Mouse (Mus musculus): ENCODE results near the gene Tuba1c. TPM values are rescaled to one million over a fixed set of nuclear protein-coding genes. Genes with fewer than 3 reads are reported as not detected.

The Tuba1c gene
- polyA plus RNA-seq, 1 experiment from 2014 or later: 150 TPM

GRCm38 (mm10) chr15:99032041-99032725 is 2.5 kb downstream of the Tuba1c start:
- H3K9ac ChIP-seq: peak overlapping the region; percentile 73
- H3K9me3 ChIP-seq: no peaks in the 10 kb centered on the region
- H3K4me1 ChIP-seq: peaks cover 58% of the 10 kb centered on the region
- H3K27me3 ChIP-seq (replicated peaks): no peaks in the 10 kb centered on the region
- H3K27ac ChIP-seq (replicated peaks): peak overlapping the region; percentile 25; the same call in 1 of the 2 replicates
- 56% methylated on average over 9 of the region's 9 CpGs for WGBS
- H3K4me2 ChIP-seq: peak overlapping the region; percentile 79
- ATAC-seq (ENCODE audit: extremely low read depth, insufficient number of reproducible peaks, low FRiP score, low TSS enrichment): no peak
- peaks cover 26% of the 10 kb centered on the region for H3K36me3 ChIP-seq
- H3K4me3 ChIP-seq: peak overlapping the region; percentile 70

GRCm38 (mm10) chr15:99032726-99033250 is 3.1 kb downstream of the Tuba1c start:
- Histone ChIP-seq H3K27me3 (replicated peaks) (no peaks in the 10 kb centered on the region), H3K4me3 (peak overlapping the region; percentile 70), H3K4me1 (peaks cover 58% of the 10 kb centered on the region), H3K9ac (peak overlapping the region; percentile 73), H3K27ac (replicated peaks) (peak overlapping the region; percentile 25), H3K4me2 (peak overlapping the region; percentile 79), H3K9me3 (no peaks in the 10 kb centered on the region), H3K36me3 (peaks cover 27% of the 10 kb centered on the region)
- no peak for ATAC-seq (ENCODE audit: extremely low read depth, insufficient number of reproducible peaks, low FRiP score, low TSS enrichment)
- WGBS: 40% methylated on average over 7 of the region's 7 CpGs

- Histone ChIP-seq H3K27ac (replicated peaks) (peak overlapping the region; percentile 25), H3K4me1 (peaks cover 56% of the 10 kb centered on the region), H3K4me3 (peak overlapping the region; percentile 70), H3K9ac (peak overlapping the region; percentile 73; the same call in 1 of the 2 replicates), H3K36me3 (peaks cover 36% of the 10 kb centered on the region), H3K4me2 (peak overlapping the region; percentile 79), H3K9me3 (no peaks in the 10 kb centered on the region), H3K27me3 (replicated peaks) (no peaks in the 10 kb centered on the region)
- WGBS: 57% methylated on average over 7 of the region's 7 CpGs
- no peak for ATAC-seq (ENCODE audit: extremely low read depth, insufficient number of reproducible peaks, low FRiP score, low TSS enrichment)
Measured at GRCm38 (mm10) chr15:99033498-99034270, 4.0 kb downstream of the Tuba1c start.

- no peak overlapping the region for H3K4me2 ChIP-seq
- H3K27me3 ChIP-seq (replicated peaks): 0 out of 2 replicates have a peak, but pooled peaks cover 4% of the 10 kb centered on the region
- no peaks in the 10 kb centered on the region for H3K9me3 ChIP-seq
- peaks cover 51% of the 10 kb centered on the region for H3K4me1 ChIP-seq
- ATAC-seq (ENCODE audit: extremely low read depth, insufficient number of reproducible peaks, low FRiP score, low TSS enrichment): no peak
- H3K9ac ChIP-seq: no peak overlapping the region
- H3K27ac ChIP-seq (replicated peaks): no peak overlapping the region
- WGBS: 77% methylated on average over 4 of the region's 4 CpGs
- no peak overlapping the region for H3K4me3 ChIP-seq
- H3K36me3 ChIP-seq: peaks cover 41% of the 10 kb centered on the region
Measured at GRCm38 (mm10) chr15:99035431-99035830, 5.7 kb downstream of the Tuba1c start.

- H3K9ac ChIP-seq: no peak overlapping the region
- 55% methylated on average over 8 of the region's 8 CpGs for WGBS
- H3K4me3 ChIP-seq: no peak overlapping the region
- H3K4me2 ChIP-seq: no peak overlapping the region
- H3K27ac ChIP-seq (replicated peaks): peak overlapping the region; percentile 24; the same call in 1 of the 2 replicates
- H3K36me3 ChIP-seq: peaks cover 41% of the 10 kb centered on the region
- H3K9me3 ChIP-seq: no peaks in the 10 kb centered on the region
- no peak for ATAC-seq (ENCODE audit: extremely low read depth, insufficient number of reproducible peaks, low FRiP score, low TSS enrichment)
- 0 out of 2 replicates have a peak, but pooled peaks cover 4% of the 10 kb centered on the region for H3K27me3 ChIP-seq (replicated peaks)
- H3K4me1 ChIP-seq: peaks cover 51% of the 10 kb centered on the region
Measured at GRCm38 (mm10) chr15:99036249-99036905, 6.7 kb downstream of the Tuba1c start.

GRCm38 (mm10) chr15:99038025-99038424 is 8.3 kb downstream of the Tuba1c start:
- Histone ChIP-seq H3K27ac (replicated peaks) (no peak overlapping the region), H3K4me1 (peaks cover 38% of the 10 kb centered on the region), H3K36me3 (peaks cover 41% of the 10 kb centered on the region), H3K4me3 (no peak overlapping the region), H3K9ac (no peak overlapping the region), H3K9me3 (no peaks in the 10 kb centered on the region), H3K27me3 (replicated peaks) (0 out of 2 replicates have a peak, but pooled peaks cover 4% of the 10 kb centered on the region), H3K4me2 (no peak overlapping the region)
- no peak for ATAC-seq (ENCODE audit: extremely low read depth, insufficient number of reproducible peaks, low FRiP score, low TSS enrichment)
- 88% methylated on average over 1 of the region's 1 CpGs for WGBS

GRCm38 (mm10) chr15:99038797-99039196 is 9.1 kb downstream of the Tuba1c start:
- no peak for ATAC-seq (ENCODE audit: extremely low read depth, insufficient number of reproducible peaks, low FRiP score, low TSS enrichment)

DNA sequence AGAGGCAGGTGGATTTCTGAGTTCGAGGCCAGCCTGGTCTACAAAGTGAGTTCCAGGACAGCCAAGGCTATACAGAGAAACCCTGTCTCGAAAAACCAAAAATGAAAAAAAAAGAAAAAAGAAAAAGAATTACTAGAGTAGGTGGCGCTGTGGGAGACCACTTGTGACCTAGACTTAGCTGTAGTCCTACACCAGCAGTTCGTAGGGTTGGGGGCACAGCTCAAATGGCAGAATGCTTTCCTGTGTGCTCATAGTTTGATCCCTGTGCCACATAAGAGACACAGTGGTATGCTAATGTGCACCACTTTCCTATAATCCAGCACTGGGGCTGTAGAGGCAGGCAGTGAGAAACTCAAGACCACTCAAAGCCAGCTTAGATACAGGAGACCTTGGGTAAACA is 9.6 kb downstream of the Tuba1c start:
- Histone ChIP-seq H3K4me2 (no peak overlapping the region), H3K4me1 (peaks cover 28% of the 10 kb centered on the region), H3K36me3 (peaks cover 41% of the 10 kb centered on the region), H3K27me3 (replicated peaks) (0 out of 2 replicates have a peak, but pooled peaks cover 4% of the 10 kb centered on the region), H3K4me3 (no peak overlapping the region), H3K27ac (replicated peaks) (no peak overlapping the region), H3K9me3 (no peaks in the 10 kb centered on the region), H3K9ac (no peak overlapping the region)
- ATAC-seq (ENCODE audit: extremely low read depth, insufficient number of reproducible peaks, low FRiP score, low TSS enrichment): no peak
- 72% methylated on average over 4 of the region's 4 CpGs for WGBS

More at GRCm38 (mm10) chr15:99038797-99039196, 9.1 kb downstream of the Tuba1c start:
- Histone ChIP-seq H3K9me3 (no peaks in the 10 kb centered on the region), H3K4me3 (no peak overlapping the region), H3K9ac (no peak overlapping the region), H3K36me3 (peaks cover 41% of the 10 kb centered on the region), H3K27me3 (replicated peaks) (0 out of 2 replicates have a peak, but pooled peaks cover 4% of the 10 kb centered on the region), H3K27ac (replicated peaks) (no peak overlapping the region), H3K4me1 (peaks cover 30% of the 10 kb centered on the region), H3K4me2 (no peak overlapping the region)
- 87% methylated on average over 5 of the region's 5 CpGs for WGBS

GRCm38 (mm10) chr15:99039996-99040919 is 10.6 kb downstream of the Tuba1c start:
- Histone ChIP-seq H3K4me2 (no peak overlapping the region), H3K9me3 (no peaks in the 10 kb centered on the region)

More at GRCm38 (mm10) chr15:99039996-99040919, 10.6 kb downstream of the Tuba1c start:
- Histone ChIP-seq H3K4me3 (no peak overlapping the region), H3K27me3 (replicated peaks) (0 out of 2 replicates have a peak, but pooled peaks cover 4% of the 10 kb centered on the region), H3K36me3 (peaks cover 32% of the 10 kb centered on the region), H3K9ac (peak overlapping the region; percentile 24; the same call in 1 of the 2 replicates), H3K4me1 (peaks cover 34% of the 10 kb centered on the region), H3K27ac (replicated peaks) (no peak overlapping the region)
- WGBS: 54% methylated on average over 26 of the region's 26 CpGs
- ATAC-seq (ENCODE audit: extremely low read depth, insufficient number of reproducible peaks, low FRiP score, low TSS enrichment): no peak

All from heart, embryonic 13.5 days (tissue).